Mouse (Mus musculus): ENCODE results near the gene Fbxo46. TPM values are rescaled to one million over a fixed set of nuclear protein-coding genes. Genes with fewer than 3 reads are reported as not detected.
"Not testable (repeated sequence)": the region's sequence is repeated elsewhere in the genome, so short reads cannot be mapped to it uniquely, and the experiment has no call there.

Gene Fbxo46
- polyA plus RNA-seq, 1 experiment: 29.2 TPM

- H3K36me3 ChIP-seq (ENCODE audit: control insufficient read depth, insufficient read depth, low read length): no peaks in the 10 kb centered on the region; the same call in 1 of the 2 replicates
- peak within 1 kb of the TSS; percentile 80 for H3K4me3 ChIP-seq (ENCODE audit: control insufficient read depth, insufficient read depth, low read length)
- peak; percentile 99 for DNase-seq
- no peaks in the 10 kb centered on the region for H3K27me3 ChIP-seq (ENCODE audit: control insufficient read depth, insufficient read depth, low read length)
- TF ChIP-seq POLR2A (IDR thresholded peaks at IDR 0.05; ENCODE audit: control insufficient read depth, extremely low read depth, insufficient read depth, low read length, poor library complexity) (peak; percentile 54; the same call in 1 of the 2 replicates), CTCF (IDR thresholded peaks at IDR 0.05; ENCODE audit: borderline replicate concordance, control insufficient read depth, extremely low read depth, insufficient read depth, low read length, poor library complexity) (peak; percentile 55; the same call in 1 of the 2 replicates)
- H3K4me1 ChIP-seq (replicated peaks; ENCODE audit: control insufficient read depth, insufficient read depth, low read length): peaks cover 8% of the 10 kb centered on the region
- H3K27ac ChIP-seq (ENCODE audit: control insufficient read depth, insufficient read depth, low read length): peak within 1 kb of the TSS; percentile 27; the same call in 1 of the 2 replicates
- under 1% methylated on average over 43 of the region's 43 CpGs for WGBS
Observed at GRCm38 (mm10) chr7:19148875-19149541, 29.3 kb downstream of the Fbxo46 start, which contains the start of gene Qpctl. Gene Qpctl, minus strand, starts transcription at chr7:19149291.

- 0% methylated on average over 24 of the region's 24 CpGs for WGBS
- peak within 1 kb of the TSS; percentile 27; the same call in 1 of the 2 replicates for H3K27ac ChIP-seq (ENCODE audit: control insufficient read depth, insufficient read depth, low read length)
- DNase-seq: peak; percentile 94
Observed at GRCm38 (mm10) chr7:19149626-19150025, 30.0 kb downstream of the Fbxo46 start, which contains the start of gene Snrpd2. Gene Snrpd2, plus strand, starts transcription at chr7:19149722.

GRCm38 (mm10) chr7:19151121-19151520 lies 31.5 kb downstream of the Fbxo46 start:
- not testable (repeated sequence) for H3K36me3 ChIP-seq (ENCODE audit: control insufficient read depth, insufficient read depth, low read length); H3K4me3 ChIP-seq (ENCODE audit: control insufficient read depth, insufficient read depth, low read length); H3K27ac ChIP-seq (ENCODE audit: control insufficient read depth, insufficient read depth, low read length); H3K4me1 ChIP-seq (replicated peaks; ENCODE audit: control insufficient read depth, insufficient read depth, low read length); H3K27me3 ChIP-seq (ENCODE audit: control insufficient read depth, insufficient read depth, low read length); DNase-seq
- WGBS: 95% methylated on average over 10 of the region's 10 CpGs

More at GRCm38 (mm10) chr7:19149626-19150025, 30.0 kb downstream of the Fbxo46 start, which contains the start of gene Snrpd2:
- Histone ChIP-seq H3K4me3 (ENCODE audit: control insufficient read depth, insufficient read depth, low read length) (peak within 1 kb of the TSS; percentile 80), H3K27me3 (ENCODE audit: control insufficient read depth, insufficient read depth, low read length) (no peaks in the 10 kb centered on the region), H3K4me1 (replicated peaks; ENCODE audit: control insufficient read depth, insufficient read depth, low read length) (peaks cover 8% of the 10 kb centered on the region), H3K36me3 (ENCODE audit: control insufficient read depth, insufficient read depth, low read length) (no peaks in the 10 kb centered on the region; the same call in 1 of the 2 replicates)
- TF ChIP-seq CTCF (IDR thresholded peaks at IDR 0.05; ENCODE audit: borderline replicate concordance, control insufficient read depth, extremely low read depth, insufficient read depth, low read length, poor library complexity): no peak
- TF ChIP-seq POLR2A (IDR thresholded peaks at IDR 0.05; ENCODE audit: control insufficient read depth, extremely low read depth, insufficient read depth, low read length, poor library complexity): peak; percentile 54; the same call in 1 of the 2 replicates

DNA sequence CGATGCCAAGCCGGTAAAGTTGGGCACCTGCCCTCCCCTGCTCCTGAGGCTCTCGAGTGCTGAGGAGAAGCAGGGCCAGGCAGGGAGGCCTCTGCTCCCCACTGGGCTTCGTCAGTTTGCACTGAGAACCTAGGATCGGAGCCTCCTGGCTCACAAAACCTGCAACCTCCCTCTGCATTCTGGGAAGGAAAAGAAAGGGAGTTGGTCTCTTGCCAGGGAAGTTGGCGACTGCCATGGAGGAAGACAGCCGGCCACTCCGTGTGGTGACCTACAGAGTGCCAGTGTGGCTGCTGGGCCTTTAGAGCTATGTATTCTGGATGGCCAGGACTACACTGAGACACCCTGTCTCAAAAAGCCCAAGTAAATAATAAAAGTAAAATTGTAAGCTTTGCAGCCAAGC lies 35.1 kb downstream of the Fbxo46 start:
- no peaks in the 10 kb centered on the region; the same call in 1 of the 2 replicates for H3K36me3 ChIP-seq (ENCODE audit: control insufficient read depth, insufficient read depth, low read length)
- no peaks in the 10 kb centered on the region; the same call in 1 of the 2 replicates for H3K27me3 ChIP-seq (ENCODE audit: control insufficient read depth, insufficient read depth, low read length)
- TF ChIP-seq POLR2A (IDR thresholded peaks at IDR 0.05; ENCODE audit: control insufficient read depth, extremely low read depth, insufficient read depth, low read length, poor library complexity) (no peak), CTCF (IDR thresholded peaks at IDR 0.05; ENCODE audit: borderline replicate concordance, control insufficient read depth, extremely low read depth, insufficient read depth, low read length, poor library complexity) (no peak)
- H3K27ac ChIP-seq (ENCODE audit: control insufficient read depth, insufficient read depth, low read length): no peak overlapping the region
- WGBS: 97% methylated on average over 8 of the region's 8 CpGs
- no peak for DNase-seq
- H3K4me3 ChIP-seq (ENCODE audit: control insufficient read depth, insufficient read depth, low read length): no peak overlapping the region
- peaks cover 16% of the 10 kb centered on the region for H3K4me1 ChIP-seq (replicated peaks; ENCODE audit: control insufficient read depth, insufficient read depth, low read length)

DNA sequence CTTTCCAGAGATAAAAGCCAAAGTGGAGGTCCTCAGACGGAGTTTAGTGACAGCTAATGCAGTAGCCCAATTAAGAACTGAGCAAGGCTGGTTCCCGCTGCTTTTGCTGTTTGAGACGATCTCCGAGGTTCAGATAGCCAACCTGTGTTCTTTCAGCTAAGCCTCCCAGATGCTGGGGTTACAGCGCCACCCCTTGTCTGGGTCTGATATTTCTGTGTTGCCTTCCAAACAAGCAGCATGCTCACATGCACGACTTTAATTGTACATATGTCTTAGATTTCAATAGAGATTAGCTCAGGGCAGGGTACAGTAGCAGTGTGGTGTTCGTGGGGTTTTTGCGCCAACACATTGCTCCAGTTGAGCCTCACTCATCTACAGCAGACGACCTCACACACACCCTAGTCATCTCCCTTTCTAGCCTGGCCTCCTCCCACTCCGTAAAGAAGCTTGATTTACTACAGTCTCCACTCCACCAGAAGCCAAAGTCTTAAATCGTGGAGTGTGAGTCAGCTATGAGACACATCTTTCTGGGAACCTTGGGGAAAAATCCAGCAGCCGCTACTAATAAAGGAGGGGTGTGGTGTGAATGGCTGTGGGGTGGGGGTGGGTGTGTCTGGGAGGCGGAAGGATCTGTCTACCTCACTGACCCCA lies 36.3 kb downstream of the Fbxo46 start:
- Histone ChIP-seq H3K27me3 (ENCODE audit: control insufficient read depth, insufficient read depth, low read length) (no peaks in the 10 kb centered on the region; the same call in 1 of the 2 replicates), H3K27ac (ENCODE audit: control insufficient read depth, insufficient read depth, low read length) (no peak overlapping the region), H3K36me3 (ENCODE audit: control insufficient read depth, insufficient read depth, low read length) (no peaks in the 10 kb centered on the region; the same call in 1 of the 2 replicates), H3K4me3 (ENCODE audit: control insufficient read depth, insufficient read depth, low read length) (no peak overlapping the region), H3K4me1 (replicated peaks; ENCODE audit: control insufficient read depth, insufficient read depth, low read length) (peaks cover 22% of the 10 kb centered on the region)
- TF ChIP-seq POLR2A (IDR thresholded peaks at IDR 0.05; ENCODE audit: control insufficient read depth, extremely low read depth, insufficient read depth, low read length, poor library complexity) (no peak), CTCF (IDR thresholded peaks at IDR 0.05; ENCODE audit: borderline replicate concordance, control insufficient read depth, extremely low read depth, insufficient read depth, low read length, poor library complexity) (no peak)
- no peak for DNase-seq
- 80% methylated on average over 13 of the region's 13 CpGs for WGBS

- Histone ChIP-seq H3K36me3 (ENCODE audit: control insufficient read depth, insufficient read depth, low read length) (no peaks in the 10 kb centered on the region; the same call in 1 of the 2 replicates), H3K27me3 (ENCODE audit: control insufficient read depth, insufficient read depth, low read length) (no peaks in the 10 kb centered on the region; the same call in 1 of the 2 replicates), H3K4me3 (ENCODE audit: control insufficient read depth, insufficient read depth, low read length) (peak overlapping the region; percentile 44), H3K27ac (ENCODE audit: control insufficient read depth, insufficient read depth, low read length) (peak overlapping the region; percentile 57; the same call in 1 of the 2 replicates), H3K4me1 (replicated peaks; ENCODE audit: control insufficient read depth, insufficient read depth, low read length) (peaks cover 22% of the 10 kb centered on the region)
- WGBS: 4% methylated on average over 30 of the region's 30 CpGs
- peak; percentile 98 for DNase-seq
- TF ChIP-seq CTCF (IDR thresholded peaks at IDR 0.05; ENCODE audit: borderline replicate concordance, control insufficient read depth, extremely low read depth, insufficient read depth, low read length, poor library complexity) (peak; percentile 98), POLR2A (IDR thresholded peaks at IDR 0.05; ENCODE audit: control insufficient read depth, extremely low read depth, insufficient read depth, low read length, poor library complexity) (peak; percentile 59)
Observed at GRCm38 (mm10) chr7:19157160-19157800, 37.6 kb downstream of the Fbxo46 start.
